Mouse (Mus musculus) MN1 (cell line): Measurements from ENCODE around the gene Olfr1226.
"Not testable (repeated sequence)": the region's sequence is repeated elsewhere in the genome, so short reads cannot be mapped to it uniquely, and the experiment has no call there.

Source experiments
- DNase-seq: peaks from one replicate; pipeline ENCODE4 v3.0.0-alpha.2; 2016; ENCODE audit warnings: low spot score

Gene Olfr1226

DNA sequence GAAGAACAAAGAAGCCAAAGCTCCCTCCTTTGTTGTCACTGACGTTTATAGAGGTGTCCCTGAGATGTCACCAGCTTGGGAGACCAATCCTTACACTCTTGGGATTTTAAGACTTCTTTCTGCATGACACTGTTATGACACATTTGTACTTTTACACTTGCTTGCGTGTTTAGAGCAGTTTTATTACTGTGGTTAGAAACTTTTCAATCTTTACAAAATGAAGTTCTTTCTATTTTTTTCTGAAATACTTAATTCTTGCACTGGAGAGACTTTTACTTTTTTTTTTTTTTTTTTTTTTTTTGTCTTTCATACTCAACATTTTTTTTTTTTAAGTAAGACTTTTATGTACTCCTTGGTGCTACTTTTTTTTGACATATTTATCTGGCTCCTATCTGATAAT lies at the start of gene Olfr1226:
TSS of gene Olfr1226 (minus strand) at position 101 of the 400 bp plus-strand sequence.
- DNase-seq = no peak

DNA sequence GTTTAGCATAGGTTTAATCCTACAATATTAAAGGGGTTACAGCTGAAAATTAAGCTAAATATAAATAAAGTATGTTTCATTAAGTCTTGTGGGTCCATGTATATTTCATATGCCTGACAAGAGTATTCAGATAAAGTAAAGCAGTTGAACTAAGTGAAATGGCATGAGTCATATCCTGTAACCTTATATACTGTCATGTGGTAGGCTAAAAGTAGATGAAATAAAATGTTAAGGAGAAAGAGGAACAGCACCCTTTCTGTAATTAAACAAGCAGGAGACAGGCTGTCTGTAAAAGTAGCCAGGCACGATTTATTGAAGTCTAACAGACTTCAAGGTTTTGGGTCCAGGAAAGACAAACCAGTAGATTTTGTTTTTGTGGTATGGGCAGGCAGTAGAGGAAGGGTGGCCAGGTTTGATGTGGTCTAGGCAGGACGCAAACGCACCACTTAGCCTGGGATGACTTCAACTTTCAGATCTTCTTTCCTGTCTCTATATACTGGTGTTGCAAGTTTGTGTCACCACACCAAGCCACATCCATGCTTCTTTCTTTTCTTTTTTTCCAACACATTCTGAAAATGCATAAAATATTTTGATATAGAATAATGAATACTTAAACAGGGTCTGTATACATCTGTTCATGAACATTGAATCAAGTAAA lies 3.4 kb downstream of the Olfr1226 start:
- no peak for DNase-seq

DNA sequence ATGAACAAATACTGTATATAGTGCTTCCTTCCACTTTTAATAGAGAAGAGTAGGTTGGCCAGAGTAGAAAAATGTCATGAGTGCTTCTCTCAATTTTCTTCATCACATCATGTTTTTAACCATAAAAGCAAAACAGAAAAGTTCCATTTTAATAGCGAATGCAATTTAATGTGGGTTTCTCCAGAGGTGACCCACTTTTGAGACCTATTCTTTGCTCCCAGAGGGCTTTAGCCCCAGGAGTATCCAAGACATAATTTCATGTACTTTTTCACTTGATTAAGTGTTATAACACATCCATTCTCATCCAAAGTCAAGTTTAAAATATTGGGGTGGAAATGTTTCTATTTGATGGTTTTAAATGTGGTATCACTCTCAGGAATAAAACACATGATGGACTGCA lies 25.3 kb downstream of the Olfr1226 start, which contains the start of gene Olfr1225:
TSS of gene Olfr1225 (minus strand) at position 101 of the 400 bp plus-strand sequence.
- no peak for DNase-seq

DNA sequence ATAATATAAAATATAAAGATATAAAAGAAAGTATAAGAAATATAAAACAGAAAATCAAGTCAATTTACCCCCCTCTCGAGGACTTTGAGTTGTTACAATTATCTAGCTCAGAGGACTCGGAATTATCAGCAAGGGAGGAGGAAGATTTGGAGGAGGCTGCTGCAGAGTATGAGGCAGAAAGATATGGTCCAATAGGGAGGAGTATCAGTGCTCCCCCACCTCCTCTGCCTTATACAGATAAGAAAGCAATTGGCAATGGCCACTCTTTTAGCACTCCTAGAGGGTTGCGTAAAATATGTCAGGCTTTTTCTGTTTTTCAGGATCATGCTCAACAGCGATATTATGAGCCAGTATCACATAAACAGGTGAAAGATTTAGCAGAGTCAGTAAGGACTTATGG lies 35.1 kb downstream of the Olfr1226 start:
- DNase-seq = not testable (repeated sequence)

DNA sequence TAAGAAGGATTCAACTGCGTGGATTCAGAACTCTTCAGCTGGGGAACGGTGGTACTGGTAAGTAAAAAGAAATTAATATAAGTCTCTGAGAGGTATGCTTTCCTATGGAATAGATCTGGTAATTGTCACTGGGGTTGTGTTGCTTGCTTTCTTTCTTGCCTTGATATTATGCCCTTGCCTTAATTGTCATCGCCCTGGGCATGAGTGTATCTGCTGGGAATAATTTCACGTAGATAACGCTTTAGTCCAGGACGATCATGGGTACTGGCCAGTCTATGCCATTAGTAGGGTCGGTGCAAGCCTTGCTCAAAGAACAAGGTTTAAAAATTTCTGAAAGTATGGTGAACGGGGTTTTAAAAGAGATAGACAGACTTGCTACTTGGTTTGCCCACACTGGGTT lies 35.9 kb downstream of the Olfr1226 start, which contains the start of gene Olfr1224-ps1:
TSS of gene Olfr1224-ps1 (minus strand) at position 101 of the 400 bp plus-strand sequence.
- not testable (repeated sequence) for DNase-seq

DNA sequence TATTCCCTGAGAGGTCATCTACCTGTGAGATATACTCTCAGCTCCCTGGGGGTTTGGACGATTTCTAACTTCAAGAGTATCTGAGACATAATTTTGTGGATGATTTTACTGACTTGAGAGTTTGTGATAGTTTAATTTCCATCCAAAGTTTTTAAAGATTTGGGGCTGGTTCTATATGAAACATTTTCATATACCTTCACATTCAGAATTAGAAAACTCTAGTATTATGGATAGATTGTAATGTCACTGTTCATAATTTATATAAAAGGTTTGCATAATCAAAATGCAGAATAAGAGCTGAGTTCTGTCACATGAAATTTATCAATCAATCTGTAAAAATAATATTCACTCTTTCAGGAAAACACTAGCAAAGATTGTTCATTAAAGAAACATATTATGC lies 48.4 kb downstream of the Olfr1226 start, which contains the start of gene Olfr1223:
TSS of gene Olfr1223 (minus strand) at position 101 of the 400 bp plus-strand sequence.
- DNase-seq = no peak
